Mouse (Mus musculus) left cerebral cortex, postnatal 10 days (tissue): ENCODE measurements at regions not wholly inside any gene's neighbourhood (a gene's known extent, or its start where the extent isn't known, plus 50 kb on each side); places are given as distances from the start of the nearest gene placed in this dataset.

ENCODE experiments used
- DNase-seq, 2 experiments: peaks; one replicate each; pipeline ENCODE4 v3.0.0; 2021 to 2022; ENCODE audit warnings: low spot score in 2 of 2, mixed read lengths in 1 of 2; ENCODE audit errors: extremely low spot score in 1 of 2
- intact Hi-C: fragments of 180-260 bp; cut with DNase I; formaldehyde crosslinking; loops from one replicate; pipeline ENCODE4 v1.15.1; 2025

DNA sequence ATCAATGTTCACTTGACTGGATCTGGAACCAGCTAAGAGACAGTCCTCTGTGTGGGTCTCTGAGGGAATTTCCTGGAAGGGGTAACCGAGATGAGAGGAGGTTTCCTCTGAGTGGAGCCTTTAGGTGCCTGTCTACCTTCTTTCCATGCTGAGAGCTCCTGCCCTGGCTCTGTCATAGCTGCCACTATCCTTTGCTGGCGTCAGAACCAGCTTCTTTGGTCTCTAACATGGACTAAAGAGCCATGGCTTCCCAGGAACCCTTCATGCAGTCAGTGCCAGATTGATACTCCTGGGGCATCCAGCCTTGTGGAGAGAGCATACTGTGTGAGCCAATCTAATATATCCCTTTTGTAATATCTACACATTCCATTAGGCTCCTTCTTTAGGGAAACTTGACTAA, 209.9 kb upstream of the Gm5148 start:
- no peak for DNase-seq
- intact Hi-C loops = no loop called here

DNA sequence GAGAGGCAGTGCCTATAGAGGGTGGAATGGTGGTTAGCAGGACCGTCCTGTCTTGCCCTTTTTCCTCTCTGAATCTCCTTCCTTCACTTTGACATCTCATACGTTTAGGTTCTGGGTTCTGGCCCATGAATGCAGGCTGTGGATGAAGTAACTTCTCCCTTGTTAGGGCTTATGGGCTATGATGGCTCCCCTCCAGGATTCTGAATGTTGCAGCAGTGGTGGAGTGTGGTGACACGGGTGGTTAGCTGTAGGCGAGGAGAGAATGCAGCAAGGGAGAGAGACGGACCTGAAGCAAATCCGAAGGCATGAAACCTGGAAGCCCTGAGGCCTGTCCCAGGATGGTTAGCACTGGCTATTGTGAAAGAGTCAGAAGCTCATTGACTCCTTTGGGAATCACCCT, 204.4 kb upstream of the Gm5148 start:
- intact Hi-C loops = no loop called here
- DNase-seq = no peak

DNA sequence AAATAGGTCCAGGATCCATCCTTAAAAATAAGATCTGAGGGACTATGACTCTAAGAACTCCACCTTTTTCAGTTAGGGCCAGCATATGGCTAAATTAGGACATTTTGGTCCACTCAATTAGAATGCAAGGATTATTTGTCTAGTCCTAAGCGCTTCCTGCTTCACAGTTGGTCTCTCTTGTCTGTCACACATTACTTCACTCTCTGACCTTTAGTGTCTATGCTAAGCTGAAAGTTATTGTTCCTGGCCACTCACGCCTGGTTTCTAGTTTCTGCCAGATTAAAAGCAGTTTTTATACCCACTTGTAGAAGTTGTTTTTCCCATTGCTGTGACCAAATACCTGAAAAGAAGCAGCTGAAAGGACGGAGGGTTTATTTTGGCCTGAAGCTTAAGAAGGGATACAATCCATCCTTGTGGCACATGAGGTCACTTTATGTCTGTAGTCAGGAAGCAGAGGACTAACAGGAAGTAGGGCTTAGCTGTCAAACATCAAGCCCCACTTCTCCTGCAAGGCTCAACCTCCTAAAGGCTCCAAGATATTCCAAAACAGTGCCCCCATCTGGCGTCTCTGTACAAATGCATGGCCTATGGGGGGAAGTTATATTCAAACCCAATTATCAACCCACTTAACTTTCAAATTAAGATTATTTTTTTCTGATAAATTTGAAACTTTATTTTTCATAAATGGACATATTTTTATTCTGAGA, 195.3 kb upstream of the Gm5148 start:
- no peak for DNase-seq
- intact Hi-C loops = no loop called here

DNA sequence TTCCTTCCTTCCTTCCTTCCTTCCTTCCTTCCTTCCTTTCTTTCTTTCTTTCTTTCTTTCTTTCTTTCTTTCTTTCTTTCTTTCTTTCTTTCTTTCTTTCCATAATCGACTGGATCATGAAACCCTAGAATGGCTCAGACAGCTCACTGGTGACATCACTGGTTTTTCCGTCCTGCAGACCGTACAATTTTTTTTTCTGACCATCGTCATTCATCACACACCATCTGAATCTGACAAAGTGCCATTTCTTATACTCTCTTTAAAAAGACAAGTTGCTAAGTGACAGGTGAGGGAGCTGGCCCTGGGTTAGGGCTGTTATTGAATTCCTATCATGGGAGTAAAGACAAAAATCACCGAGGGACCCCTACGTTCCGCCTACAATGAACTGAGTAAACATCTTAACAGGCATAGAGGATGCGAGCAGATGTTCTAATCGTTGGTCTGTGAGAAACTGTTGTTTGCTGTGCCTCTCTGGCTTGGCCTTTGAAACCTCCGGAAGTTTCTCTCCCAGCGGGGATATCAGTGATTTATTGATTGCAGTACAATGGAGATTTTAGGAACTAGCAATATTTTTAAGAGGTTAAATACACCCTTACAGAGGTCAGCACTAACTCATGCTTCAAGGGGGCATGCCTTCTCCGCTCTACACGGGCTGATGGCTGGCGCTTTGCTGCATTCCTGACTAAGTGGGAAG, 192.6 kb upstream of the Gm5148 start:
- no peak for DNase-seq
- intact Hi-C loops = no loop called here

DNA sequence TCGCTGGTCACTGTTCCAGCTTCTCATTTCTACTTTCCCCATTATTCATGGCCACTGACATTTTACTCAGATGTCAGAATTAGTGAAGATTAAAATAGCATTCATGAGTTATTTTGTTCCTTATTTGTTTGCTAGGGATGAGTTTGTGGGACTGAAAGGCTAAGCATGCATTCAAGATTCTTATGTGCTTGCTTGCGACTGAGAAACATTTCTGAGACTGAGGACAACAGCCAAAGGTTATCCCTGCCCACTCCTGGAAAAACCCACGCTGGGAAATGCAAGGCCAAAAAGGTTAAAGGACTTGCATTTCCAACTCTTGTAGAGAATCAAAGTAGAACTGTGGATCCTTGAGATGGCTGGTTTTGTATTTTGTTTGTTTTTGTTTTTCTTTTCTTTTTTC, 192.0 kb upstream of the Gm5148 start:
- intact Hi-C loops = no loop called here
- no peak for DNase-seq

DNA sequence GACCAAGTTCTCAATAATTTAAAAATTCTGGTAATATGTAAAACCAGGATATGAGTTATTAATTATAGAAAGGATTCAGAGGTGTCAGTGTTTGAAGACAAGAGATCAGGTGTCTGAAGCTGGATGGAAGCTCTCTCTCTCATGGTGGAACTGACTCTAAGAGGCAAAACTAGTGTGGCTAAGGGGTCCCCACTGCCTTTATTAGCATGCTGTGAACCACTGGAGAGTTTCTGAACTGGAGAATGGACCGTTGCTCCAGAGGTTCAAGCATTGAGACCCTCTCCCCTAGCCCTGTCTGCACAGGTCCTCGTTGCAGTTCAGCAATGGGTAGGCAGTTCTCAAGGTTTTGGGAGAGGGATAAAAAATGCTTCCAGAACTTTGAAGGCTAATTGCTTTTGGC, 191.4 kb upstream of the Gm5148 start:
- intact Hi-C loops = no loop called here
- DNase-seq = no peak

DNA sequence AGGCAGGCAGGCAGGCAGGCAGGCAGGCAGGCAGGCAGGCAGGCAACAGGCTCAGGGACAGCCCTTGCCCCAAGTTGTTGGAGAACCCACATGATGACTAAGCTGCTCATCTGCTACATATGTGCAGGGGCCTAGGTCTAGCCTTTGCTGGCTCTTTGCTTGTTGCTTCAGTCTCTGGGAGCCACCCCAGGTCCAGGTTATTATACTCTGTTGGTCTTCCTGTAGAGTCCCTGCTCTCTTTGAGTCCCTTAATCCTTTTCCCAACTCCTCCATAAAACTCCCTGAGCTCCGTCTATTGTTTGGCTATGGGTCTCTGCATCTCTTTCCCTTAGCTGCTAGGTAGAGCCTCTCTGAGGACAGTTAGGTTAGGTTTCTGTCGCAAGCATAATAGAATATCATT, 189.8 kb upstream of the Gm5148 start:
- no peak for DNase-seq
- intact Hi-C loops = no loop called here

DNA sequence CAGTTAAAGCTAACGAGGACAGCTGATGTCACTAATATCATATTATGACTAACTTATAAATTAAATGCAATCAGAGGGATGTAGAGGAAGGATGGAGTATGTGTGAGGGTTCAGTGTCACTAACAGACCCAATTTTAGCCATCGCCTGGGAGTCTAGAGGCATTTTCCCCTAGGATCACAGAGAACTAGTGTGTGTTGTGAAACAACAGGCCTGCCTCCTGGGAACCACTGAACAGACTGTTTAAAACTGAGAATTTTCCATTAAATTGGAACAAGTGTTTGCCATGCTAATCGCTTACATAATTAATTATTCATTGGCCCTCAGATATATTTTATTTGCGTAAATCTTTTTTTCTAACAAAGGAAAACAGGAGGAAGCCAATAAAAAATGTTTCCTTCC, 185.5 kb upstream of the Gm5148 start:
- intact Hi-C loops = no loop called here
- DNase-seq = no peak

DNA sequence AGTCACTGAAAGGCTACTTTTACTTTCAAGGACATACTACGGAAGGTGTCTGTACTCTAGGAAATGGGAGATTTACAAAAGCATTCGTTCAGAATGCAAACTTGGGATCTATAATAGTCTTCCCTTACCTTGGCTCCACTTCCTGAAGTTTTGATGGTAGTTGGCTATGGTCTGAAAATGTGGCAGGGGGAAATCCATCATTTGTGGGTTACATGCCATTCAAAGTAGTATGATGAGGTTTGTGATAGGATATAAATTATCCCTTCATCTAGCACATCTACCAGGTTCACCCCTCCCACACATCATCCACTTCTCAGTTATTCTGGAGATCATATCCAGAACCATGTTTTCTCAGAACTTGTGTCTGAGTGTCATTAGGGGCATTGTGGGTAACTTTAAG, 184.7 kb upstream of the Gm5148 start:
- no peak for DNase-seq
- intact Hi-C loops = no loop called here

DNA sequence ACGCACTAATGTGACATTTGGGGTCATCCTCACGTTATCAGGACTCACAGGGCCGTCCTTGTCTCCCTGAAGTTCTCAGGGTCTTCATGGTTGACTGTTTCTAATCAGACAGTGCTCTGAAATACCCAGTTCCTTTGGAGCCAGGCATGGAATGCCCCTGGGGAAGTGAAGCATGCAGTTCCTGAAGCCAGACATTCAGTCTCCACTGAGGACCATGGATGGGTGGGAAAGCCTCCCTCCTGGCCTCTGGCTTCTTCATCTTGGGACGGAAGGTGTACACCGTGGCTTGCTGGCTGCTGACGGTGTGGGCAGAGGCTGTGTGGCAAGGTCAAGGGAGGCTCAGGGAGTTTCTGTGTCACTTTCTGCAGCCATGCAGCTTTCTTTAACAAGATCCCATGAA, 184.2 kb upstream of the Gm5148 start:
- intact Hi-C loops = no loop called here
- DNase-seq = no peak

DNA sequence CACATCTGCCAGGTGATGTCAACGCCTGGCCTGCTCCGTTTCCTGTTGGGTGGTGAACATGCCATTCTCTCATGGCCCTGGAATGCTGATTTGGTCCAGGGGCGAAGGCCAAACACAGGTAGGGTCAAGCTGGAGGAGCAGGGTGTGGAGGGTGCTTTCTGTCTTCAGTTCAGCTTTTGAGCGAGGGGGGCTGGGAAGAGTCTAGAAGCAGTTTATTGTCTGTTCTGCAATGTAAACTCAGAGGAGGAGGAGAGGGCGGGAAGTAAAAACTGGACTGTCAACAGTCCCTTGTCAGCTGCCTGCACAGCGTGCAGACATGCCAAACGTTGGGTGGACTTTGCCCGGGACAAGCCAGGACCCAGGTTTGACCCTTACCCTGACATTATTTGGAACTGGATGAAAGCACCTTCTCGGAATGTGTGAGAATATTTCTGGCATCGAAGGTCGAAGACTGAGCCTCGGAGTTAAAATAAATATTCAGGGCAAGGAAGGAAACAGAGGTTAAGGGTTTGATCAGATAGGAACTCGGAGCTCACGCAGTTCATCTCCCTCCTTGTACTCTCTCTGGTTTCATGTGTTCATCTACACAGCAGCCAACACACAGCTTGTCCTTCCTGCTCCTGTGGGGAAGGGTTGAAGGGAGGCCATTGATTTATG, 183.3 kb upstream of the Gm5148 start:
- intact Hi-C loops = no loop called here
- peak in 1 of 2 experiments; percentile 61 for DNase-seq

DNA sequence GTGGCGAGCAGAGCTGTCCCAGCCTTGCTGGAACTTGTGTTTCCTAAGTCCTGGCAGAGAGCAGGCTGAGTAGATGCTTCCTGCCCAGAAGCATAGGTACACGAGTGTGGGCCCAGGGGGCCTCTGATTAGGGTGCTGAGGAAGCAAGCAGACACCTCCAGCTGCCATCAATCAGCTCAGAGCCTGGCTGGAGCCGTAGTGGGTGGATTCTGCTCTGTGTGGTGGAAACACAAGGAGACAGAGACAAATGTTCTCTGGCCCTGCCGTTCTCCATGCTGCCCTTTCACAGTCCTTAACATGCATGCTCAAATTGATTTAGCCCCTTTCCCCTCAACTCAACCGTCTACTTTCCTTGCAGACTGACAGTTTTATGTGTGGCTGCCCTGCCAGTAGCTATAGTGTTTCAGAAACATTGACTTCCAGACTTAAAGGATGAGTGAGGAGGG, 182.5 kb upstream of the Gm5148 start:
- intact Hi-C loops = no loop called here
- no peak for DNase-seq

DNA sequence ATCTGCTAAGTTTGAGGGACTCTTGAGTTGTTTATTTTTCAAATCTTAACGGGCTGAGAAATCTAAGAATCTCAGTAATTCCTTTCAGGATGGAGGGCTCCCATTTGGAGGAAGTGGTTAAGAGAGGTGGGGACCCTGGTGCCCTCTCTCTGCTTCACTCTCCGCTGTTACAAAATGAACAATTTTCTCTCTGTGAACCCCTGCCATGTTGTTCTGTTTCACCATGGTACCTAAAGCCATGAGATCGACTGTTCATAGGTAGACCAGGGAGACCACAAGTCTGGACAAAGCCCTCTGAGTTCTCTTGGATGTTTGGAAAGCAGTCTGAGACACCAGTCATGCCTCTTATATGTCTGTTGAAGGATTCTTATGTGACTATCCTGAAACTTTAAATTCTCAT, 179.9 kb upstream of the Gm5148 start:
- intact Hi-C loops = no loop called here
- DNase-seq = no peak

DNA sequence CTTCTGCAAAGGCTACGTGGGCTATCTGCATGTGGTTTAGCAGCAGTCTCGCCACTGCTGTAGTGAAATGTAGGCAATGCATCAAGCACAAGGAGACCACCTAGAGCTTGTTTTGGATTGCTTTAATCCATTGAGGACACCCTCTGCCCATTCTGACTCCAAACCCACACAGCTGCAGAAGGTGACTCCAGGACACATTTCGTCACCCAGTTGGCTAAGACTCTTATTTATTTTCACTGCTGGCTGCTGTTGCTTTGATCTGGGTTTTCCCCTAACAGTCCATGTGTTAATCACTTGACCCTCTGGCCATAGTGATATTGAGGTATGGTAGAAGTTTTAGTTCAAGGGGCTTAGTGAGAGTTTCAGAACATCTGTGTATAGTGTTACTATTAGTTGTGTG, 179.2 kb upstream of the Gm5148 start:
- no peak for DNase-seq
- intact Hi-C loops = no loop called here

DNA sequence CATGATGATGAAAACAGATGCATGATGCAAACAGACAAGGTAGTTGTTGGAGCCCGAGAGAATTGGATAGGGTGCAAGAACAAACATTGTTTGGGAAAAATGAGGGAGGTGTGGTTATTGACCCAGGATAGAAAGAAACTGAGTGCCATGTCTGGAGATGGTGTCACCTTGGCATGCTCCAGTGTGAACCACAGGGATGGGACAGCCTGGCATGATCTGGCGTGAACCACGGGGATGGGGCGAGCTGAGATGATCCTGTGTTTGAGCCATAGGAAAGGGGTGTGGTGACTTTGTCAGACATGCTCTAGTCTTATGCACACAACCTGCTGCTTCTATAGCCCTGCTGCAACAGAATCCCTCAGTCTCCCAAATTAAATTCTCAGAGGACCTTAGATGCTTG, 178.7 kb upstream of the Gm5148 start:
- intact Hi-C loops = no loop called here

DNA sequence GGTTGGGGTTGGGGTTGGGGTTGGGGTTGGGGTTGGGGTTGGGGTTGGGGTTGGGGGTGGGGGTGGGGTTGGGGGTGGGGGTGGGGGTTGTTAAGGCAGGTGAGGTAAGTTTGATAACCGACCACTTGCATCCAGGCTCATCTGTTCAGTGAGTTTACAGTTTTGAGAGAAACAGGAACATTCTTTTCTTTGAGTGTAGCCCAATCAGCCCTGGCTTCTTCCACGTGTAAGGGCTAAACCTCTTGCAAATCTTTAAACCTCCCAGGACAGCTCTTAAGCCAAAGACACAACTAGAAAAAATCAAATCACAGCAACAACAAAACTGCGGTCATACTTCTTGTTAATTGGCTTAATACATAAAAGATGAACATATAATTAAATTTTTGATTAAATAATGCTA, 173.1 kb upstream of the Gm5148 start:
- DNase-seq = no peak
- intact Hi-C loops = no loop called here

More for the DNA sequence above, 178.7 kb upstream of the Gm5148 start:
- no peak for DNase-seq

DNA sequence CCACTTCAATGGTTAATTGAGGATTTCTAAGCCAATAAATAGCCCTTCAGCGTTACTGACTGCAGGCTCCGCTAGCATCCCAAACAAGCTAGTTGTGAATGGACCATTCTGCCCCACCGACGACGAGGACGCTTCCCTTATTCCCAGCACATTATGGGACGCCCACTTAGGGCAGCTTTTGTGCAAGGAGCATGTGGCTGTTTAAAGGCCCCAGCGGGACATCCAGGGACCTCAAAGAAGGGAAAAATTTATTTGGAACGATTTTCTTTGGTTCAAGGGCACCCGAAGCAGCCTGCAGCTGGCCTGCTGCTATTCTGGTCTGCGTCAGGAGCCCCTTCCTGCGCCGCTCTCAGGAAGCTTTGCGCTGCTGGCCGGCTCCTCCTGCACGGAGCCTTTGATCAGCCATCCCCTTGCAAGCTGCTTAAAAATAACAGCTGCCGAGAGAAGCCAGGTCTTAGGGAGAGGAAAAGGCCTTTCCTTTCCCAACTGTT, 172.6 kb upstream of the Gm5148 start:
- intact Hi-C loops = no loop called here
- peak; percentile 36 to 85 for DNase-seq

DNA sequence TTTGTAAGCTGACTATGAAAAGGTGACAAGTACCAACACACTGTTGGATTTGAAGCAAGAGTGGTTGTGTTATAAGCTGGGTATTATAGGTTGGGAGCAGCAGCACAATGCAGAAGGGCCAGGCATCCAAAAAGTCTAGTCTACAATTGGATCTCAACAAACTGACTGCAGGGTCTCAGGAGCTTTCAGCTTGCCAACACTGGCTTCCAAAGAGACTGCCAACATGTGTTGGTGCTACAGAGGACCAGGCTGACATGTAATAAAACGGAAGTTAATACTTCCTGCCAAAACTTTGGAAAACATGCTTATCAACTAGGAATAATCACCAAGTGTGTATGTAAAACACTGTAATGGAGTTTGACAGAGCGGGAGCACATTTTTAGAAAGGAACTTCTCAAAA, 170.3 kb upstream of the Gm5148 start:
- intact Hi-C loops = no loop called here
- no peak for DNase-seq

DNA sequence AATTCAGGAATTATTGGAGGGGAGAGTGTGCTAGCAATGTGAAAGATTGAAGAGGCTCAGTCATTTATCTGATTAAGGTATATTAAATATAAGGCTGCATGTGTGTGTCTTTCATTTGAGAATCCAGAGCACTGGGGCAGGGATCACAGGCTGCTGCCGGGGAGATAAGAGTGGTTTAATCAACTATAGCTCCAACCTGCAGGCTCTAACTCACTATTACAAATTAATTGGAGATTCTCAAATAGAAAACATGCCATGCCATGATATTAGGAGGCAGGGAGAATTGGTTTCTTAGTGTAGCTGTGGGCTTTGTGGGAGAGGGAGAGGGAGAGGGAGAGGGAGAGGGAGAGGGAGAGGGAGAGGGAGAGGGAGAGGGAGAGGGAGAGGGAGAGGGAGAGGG, 165.9 kb upstream of the Gm5148 start:
- intact Hi-C loops = no loop called here
- DNase-seq = no peak

DNA sequence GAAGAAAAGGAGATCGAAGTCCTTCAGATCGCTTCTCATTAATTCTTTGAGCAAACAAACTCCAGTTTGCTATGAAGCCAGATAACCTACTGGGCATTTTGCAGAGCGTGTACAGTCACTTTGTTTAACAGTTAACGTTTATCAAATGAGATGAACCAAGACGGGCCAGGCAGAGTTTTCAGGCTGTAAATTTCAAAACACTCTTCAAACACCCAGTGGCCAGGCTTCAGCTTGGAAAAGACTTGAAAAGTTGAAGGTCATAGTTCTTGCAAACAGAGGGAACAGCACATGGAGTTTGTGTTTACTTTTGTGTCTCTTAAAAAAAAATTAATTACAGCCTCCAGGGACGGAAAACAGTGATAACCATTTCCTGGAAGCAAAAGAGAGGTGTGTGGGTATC, 164.2 kb upstream of the Gm5148 start:
- intact Hi-C loops = loop anchor here (10.0 kb wide), 1 partner anchor 414 kb away; no protein-coding TSS in a partner anchor
- DNase-seq = no peak
